Mouse (Mus musculus) ES-E14 (cell line): ENCODE measurements around the gene Bcl6. TPM values are rescaled to one million over a fixed set of nuclear protein-coding genes. Genes with fewer than 3 reads are reported as not detected.

Experiments used
- DNase-seq: peaks from one replicate; pipeline ENCODE4 v3.0.0-alpha.2; 2013; ENCODE audit warnings: low read depth, low spot score
- H3K27ac ChIP-seq: 2 replicates; pipeline ENCODE4 v1.5.1; 2012; ENCODE audit warnings: low read depth, mild to moderate bottlenecking, low read length, moderate library complexity, mixed read lengths; ENCODE audit not compliant: poor library complexity, insufficient read depth, severe bottlenecking
- H3K36me3 ChIP-seq: 2 replicates; pipeline ENCODE4 v1.6.1; 2012; ENCODE audit warnings: mild to moderate bottlenecking, low read length, moderate library complexity, mixed read lengths; ENCODE audit not compliant: control insufficient read depth, poor library complexity, insufficient read depth, severe bottlenecking
- H3K4me1 ChIP-seq, 2 experiments: fragments of 150-350 bp in 1 of 2; sonication (generic) in 1 of 2; 2 replicates each; pipeline ENCODE4 v1.6.1; 2012; ENCODE audit warnings: low read length in 2 of 2, mild to moderate bottlenecking in 1 of 2, mixed read lengths in 1 of 2; ENCODE audit not compliant: control insufficient read depth in 2 of 2, insufficient read depth in 2 of 2, poor library complexity in 1 of 2
- H3K4me3 ChIP-seq, 2 experiments: fragments of 150-350 bp in 1 of 2; sonication (generic) in 1 of 2; 2 replicates each; pipeline ENCODE4 v1.5.1; 2012; ENCODE audit warnings: low read length in 2 of 2, low read depth in 1 of 2, mild to moderate bottlenecking in 1 of 2, mixed read lengths in 1 of 2; ENCODE audit not compliant: insufficient read depth in 1 of 2, poor library complexity in 1 of 2, severe bottlenecking in 1 of 2
- H3K9ac ChIP-seq: 2 replicates; pipeline ENCODE4 v1.6.1; 2012; ENCODE audit warnings: low read depth, mild to moderate bottlenecking, low read length, mixed read lengths; ENCODE audit not compliant: poor library complexity, insufficient read depth, severe bottlenecking
- H3K9me3 ChIP-seq: fragments of 150-350 bp; sonication (generic); 2 replicates; pipeline ENCODE4 v1.6.1; 2012; ENCODE audit warnings: low read depth, mild to moderate bottlenecking, low read length; ENCODE audit not compliant: control insufficient read depth, insufficient read depth
- CHD2 ChIP-seq: IDR thresholded peaks from 2 replicates; pipeline ENCODE4 v1.6.1; 2014; ENCODE audit warnings: mild to moderate bottlenecking, low read depth, low read length, inconsistent platforms
- HCFC1 ChIP-seq: IDR thresholded peaks from 2 replicates; pipeline ENCODE4 v1.6.1; 2012; ENCODE audit warnings: low read length, inconsistent platforms, borderline replicate concordance; ENCODE audit not compliant: insufficient read depth
- MAFK ChIP-seq: IDR thresholded peaks from 2 replicates; pipeline ENCODE4 v1.6.1; 2014; ENCODE audit warnings: mild to moderate bottlenecking, low read depth, low read length, inconsistent platforms; ENCODE audit not compliant: insufficient read depth
- ZC3H11A ChIP-seq: IDR thresholded peaks from 2 replicates; pipeline ENCODE4 v1.6.1; 2012; ENCODE audit warnings: low read depth, mild to moderate bottlenecking, inconsistent platforms, low read length, borderline replicate concordance
- ZNF384 ChIP-seq: IDR thresholded peaks from 2 replicates; pipeline ENCODE4 v1.6.1; 2012; ENCODE audit warnings: low read depth, low read length, inconsistent platforms
- in situ Hi-C, 2 experiments: fragments of 600-800 bp; cut with MboI; formaldehyde crosslinking; loops; one replicate each; pipeline ENCODE4 v1.15.1; 2025; ENCODE audit warnings: low sequenced_read_pairs in 2 of 2, inconsistent platforms in 1 of 2; ENCODE audit not compliant: unreplicated experiment in 2 of 2
- total RNA-seq: library from RNA; depleted of rRNA; stranded (reverse); fragments of 300-350 nt; gene quantifications from 2 replicates; pipeline ENCODE4 v1.2.3, GENCODE M21; 2012

Gene Bcl6
- total RNA-seq, 1 experiment, result 1.5 TPM

- in situ Hi-C loops, result no loop called here
- DNase-seq, result no peak
These were observed 18.7 kb downstream of the Bcl6 start for GRCm38 (mm10) chr16:23969919-23970318.

GRCm38 (mm10) chr16:23968888-23969287, 19.8 kb downstream of the Bcl6 start:
- TF ChIP-seq MAFK (no peak), HCFC1 (no peak), ZNF384 (no peak), ZC3H11A (no peak), CHD2 (no peak)
- Histone ChIP-seq H3K9me3 (no peaks in the 10 kb centered on the region), H3K9ac (no peak overlapping the region), H3K36me3 (no peaks in the 10 kb centered on the region; the same call in 1 of the 2 replicates), H3K4me1 (peaks cover 0 to 2% of the 10 kb centered on the region in 2 experiments; a peak in 1 of 4 replicates), H3K4me3 (no peak overlapping the region), H3K27ac (no peak overlapping the region)
- in situ Hi-C loops, result no loop called here
- no peak for DNase-seq

More at GRCm38 (mm10) chr16:23969919-23970318, 18.7 kb downstream of the Bcl6 start:
- H3K36me3 ChIP-seq, result no peaks in the 10 kb centered on the region; the same call in 1 of the 2 replicates
- TF ChIP-seq CHD2 (no peak), MAFK (no peak), ZC3H11A (no peak), ZNF384 (no peak), HCFC1 (no peak)
- H3K9ac ChIP-seq, result no peak overlapping the region
- H3K4me1 ChIP-seq, result peaks cover 0 to 2% of the 10 kb centered on the region in 2 experiments; a peak in 1 of 4 replicates
- no peak overlapping the region for H3K4me3 ChIP-seq
- no peaks in the 10 kb centered on the region for H3K9me3 ChIP-seq
- no peak overlapping the region for H3K27ac ChIP-seq

GRCm38 (mm10) chr16:23967301-23967700, 21.4 kb downstream of the Bcl6 start:
- TF ChIP-seq MAFK, result no peak
- TF ChIP-seq CHD2, result no peak
- TF ChIP-seq ZC3H11A, result no peak
- no peak for TF ChIP-seq HCFC1
- no peak for TF ChIP-seq ZNF384
- H3K27ac ChIP-seq, result no peak overlapping the region
- H3K4me1 ChIP-seq, result peaks cover 0 to 2% of the 10 kb centered on the region in 2 experiments; a peak in 1 of 4 replicates
- in situ Hi-C loops, result no loop called here
- H3K9ac ChIP-seq, result no peak overlapping the region
- no peak for DNase-seq
- H3K9me3 ChIP-seq, result no peaks in the 10 kb centered on the region
- no peak overlapping the region for H3K4me3 ChIP-seq
- H3K36me3 ChIP-seq, result no peaks in the 10 kb centered on the region; the same call in 1 of the 2 replicates

GRCm38 (mm10) chr16:23966066-23966465, 22.6 kb downstream of the Bcl6 start:
- in situ Hi-C loops, result no loop called here
- Histone ChIP-seq H3K36me3 (no peaks in the 10 kb centered on the region; the same call in 1 of the 2 replicates), H3K9ac (no peak overlapping the region), H3K4me3 (no peak overlapping the region), H3K4me1 (peaks cover 0 to 2% of the 10 kb centered on the region in 2 experiments; a peak in 1 of 4 replicates), H3K27ac (no peak overlapping the region; the same call in 1 of the 2 replicates), H3K9me3 (no peaks in the 10 kb centered on the region)
- no peak for TF ChIP-seq CHD2
- TF ChIP-seq ZNF384, result no peak
- no peak for TF ChIP-seq HCFC1
- no peak for TF ChIP-seq MAFK
- no peak for TF ChIP-seq ZC3H11A
- DNase-seq, result no peak
